Mouse (Mus musculus): ENCODE results near the gene Nomo1.

GRCm38 (mm10) chr7:46111938-46112337 lies 78.4 kb downstream of the Nomo1 start:
- TF ChIP-seq CTCF (IDR thresholded peaks at IDR 0.05; ENCODE audit: insufficient read depth, low read length), result no peak
- no peak for TF ChIP-seq POLR2A (IDR thresholded peaks at IDR 0.05; ENCODE audit: borderline replicate concordance, extremely low read depth, low read depth, low read length)
